Mouse (Mus musculus) embryonic facial prominence, embryonic 12.5 days (tissue): Measurements from ENCODE around the gene Six6. TPM values are rescaled to one million over a fixed set of nuclear protein-coding genes. Genes with fewer than 3 reads are reported as not detected.

Experiments
- ATAC-seq: fragments of 200-750 bp; cut with Nextera tagmentation; 2 replicates; pipeline ENCODE4 v1.8.0; 2017; ENCODE audit not compliant: insufficient number of reproducible peaks, insufficient read depth, low FRiP score, low TSS enrichment
- H3K27ac ChIP-seq: fragments of 300-500 bp; sonication (generic); 2 replicates; pipeline ENCODE4 v1.5.1; 2016; ENCODE audit warnings: mild to moderate bottlenecking
- H3K27me3 ChIP-seq: fragments of 300-500 bp; sonication (generic); 2 replicates; pipeline ENCODE4 v1.6.1; 2016; ENCODE audit warnings: mild to moderate bottlenecking, moderate library complexity
- H3K36me3 ChIP-seq: fragments of 300-500 bp; sonication (generic); 2 replicates; pipeline ENCODE4 v1.6.1; 2016; ENCODE audit warnings: mild to moderate bottlenecking
- H3K4me1 ChIP-seq: fragments of 300-500 bp; sonication (generic); 2 replicates; pipeline ENCODE4 v1.6.1; 2016
- H3K4me2 ChIP-seq: fragments of 300-500 bp; sonication (generic); replicated peaks from 2 replicates; pipeline ENCODE4 v1.6.1; 2016; ENCODE audit warnings: mild to moderate bottlenecking, moderate library complexity
- H3K4me3 ChIP-seq: fragments of 300-500 bp; sonication (generic); 2 replicates; pipeline ENCODE4 v1.5.1; 2016; ENCODE audit warnings: mild to moderate bottlenecking
- H3K9ac ChIP-seq: fragments of 300-500 bp; sonication (generic); 2 replicates; pipeline ENCODE4 v1.6.1; 2016; ENCODE audit warnings: mild to moderate bottlenecking, moderate library complexity
- H3K9me3 ChIP-seq: fragments of 300-500 bp; sonication (generic); 2 replicates; pipeline ENCODE4 v1.6.1; 2016; ENCODE audit warnings: mild to moderate bottlenecking, moderate library complexity
- WGBS: fragments of 180-500 bp; shearing (Covaris S2); methylation state at CpG from one replicate; pipeline ENCODE4 v1.1.7; 2016; 5-methylcytosine and 5-hydroxymethylcytosine counted together
- polyA plus RNA-seq: library from polyadenylated mRNA; unstranded; fragments of >200 nt; fragmentation: Nextera tagmentation; extraction: Ambion mirVana; gene quantifications from 2 replicates; pipeline ENCODE4 v1.2.1, GENCODE M21; 2016

Gene Six6
- polyA plus RNA-seq, 1 experiment from 2014 or later = 8.3 TPM

- ATAC-seq = no peak
Measured at GRCm38 (mm10) chr12:72943574-72944110, 4.0 kb downstream of the Six6 start.

DNA sequence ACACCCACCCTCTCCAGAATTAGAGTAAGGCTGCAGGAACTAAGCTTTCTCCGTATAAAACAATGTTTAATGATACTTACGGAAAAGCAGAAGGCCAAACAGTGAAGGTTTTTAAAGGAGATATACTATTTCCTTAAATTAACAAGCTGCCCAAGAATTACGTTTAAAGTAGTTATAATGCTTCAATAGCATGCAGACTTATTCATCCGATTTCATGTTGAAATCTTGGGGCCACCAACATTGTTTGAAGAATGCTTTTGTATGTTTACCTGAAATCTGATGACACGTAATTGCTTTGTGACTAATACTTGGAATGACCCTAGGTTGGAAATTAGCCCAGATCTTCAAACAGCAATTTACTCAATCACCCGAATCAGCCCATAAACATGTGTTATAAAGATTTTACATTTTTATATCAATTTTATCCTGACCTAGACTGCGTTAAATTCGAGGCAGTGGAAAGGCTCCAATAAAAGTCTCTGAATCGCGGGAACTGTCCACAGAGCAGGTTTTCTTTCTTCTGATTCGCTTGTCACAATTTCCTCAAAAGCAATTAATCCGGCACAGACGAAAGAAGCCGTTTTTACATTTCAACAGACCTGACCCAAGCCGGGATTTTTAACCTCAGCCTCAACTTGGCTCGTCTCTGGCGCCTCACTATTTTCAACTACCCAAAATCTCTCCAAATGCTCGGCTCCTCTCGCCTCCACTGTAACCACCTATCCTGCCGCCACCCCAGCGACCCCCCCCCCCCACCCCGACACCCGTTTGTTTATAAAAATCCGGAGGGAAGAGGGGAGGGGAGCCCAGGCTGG, 4.9 kb downstream of the Six6 start:
- H3K27ac ChIP-seq = no peak overlapping the region
- peak overlapping the region; percentile 77 for H3K4me2 ChIP-seq
- 1% methylated on average over 24 of the region's 24 CpGs for WGBS
- ATAC-seq = no peak
- H3K4me3 ChIP-seq = peak overlapping the region; percentile 45
- H3K36me3 ChIP-seq = no peaks in the 10 kb centered on the region
- H3K9me3 ChIP-seq = no peaks in the 10 kb centered on the region
- peaks cover 82% of the 10 kb centered on the region for H3K27me3 ChIP-seq
- no peak overlapping the region for H3K9ac ChIP-seq
- peaks cover 19% of the 10 kb centered on the region for H3K4me1 ChIP-seq

More at GRCm38 (mm10) chr12:72943574-72944110, 4.0 kb downstream of the Six6 start:
- H3K4me3 ChIP-seq = 0 out of 2 replicates have a peak overlapping the region, but pooled peaks have one; percentile 0
- H3K36me3 ChIP-seq = no peaks in the 10 kb centered on the region
- no peak overlapping the region for H3K4me2 ChIP-seq
- H3K27ac ChIP-seq = no peak overlapping the region
- 5% methylated on average over 2 of the region's 2 CpGs for WGBS
- H3K27me3 ChIP-seq = peaks cover 90% of the 10 kb centered on the region
- no peaks in the 10 kb centered on the region for H3K9me3 ChIP-seq
- peaks cover 24% of the 10 kb centered on the region for H3K4me1 ChIP-seq
- H3K9ac ChIP-seq = no peak overlapping the region

DNA sequence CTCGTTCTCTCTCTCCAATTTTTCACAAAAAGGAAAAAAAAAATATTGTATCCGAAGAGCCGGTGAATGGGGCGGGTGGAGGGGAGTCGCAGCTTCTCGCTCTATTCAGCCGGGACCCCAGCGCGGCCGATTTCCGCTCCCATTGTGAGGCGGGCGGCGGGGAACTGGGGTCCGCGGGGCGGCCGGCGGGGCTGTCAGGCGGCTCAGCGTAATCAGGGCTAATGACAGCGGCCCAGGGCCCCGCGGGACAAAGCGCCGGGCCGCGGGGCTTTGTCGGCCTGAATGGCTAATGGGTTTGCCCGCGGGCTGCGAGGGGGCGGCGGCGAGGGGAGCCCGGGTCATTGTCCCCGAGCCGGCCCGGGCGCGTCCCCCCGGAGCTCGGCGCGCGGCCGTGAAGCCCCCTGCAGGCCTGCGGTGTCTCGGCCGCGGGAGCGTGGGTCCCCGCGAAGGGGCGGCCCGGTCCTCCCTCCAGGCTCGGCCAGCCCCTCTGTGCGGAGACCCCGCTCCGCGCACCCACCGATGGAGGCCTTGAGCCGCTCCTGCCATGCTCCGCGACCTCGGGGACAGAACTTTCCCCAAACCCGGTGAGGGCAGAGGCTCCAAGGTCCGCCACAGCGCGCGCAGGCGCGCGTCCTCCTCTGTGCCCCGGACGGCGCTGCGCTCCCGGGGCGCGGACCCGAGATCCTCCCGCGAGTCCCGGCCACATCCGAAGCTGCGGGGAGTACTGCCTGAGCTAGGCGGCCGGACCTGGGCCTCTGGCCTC, 5.8 kb downstream of the Six6 start:
- peak overlapping the region; percentile 39 for H3K9ac ChIP-seq
- 0 out of 2 replicates have a peak overlapping the region, but pooled peaks have one; percentile 50 for H3K27ac ChIP-seq
- H3K27me3 ChIP-seq = peaks cover 73% of the 10 kb centered on the region
- peak overlapping the region; percentile 77 for H3K4me2 ChIP-seq
- peak; percentile 60; the same call in 1 of the 2 replicates for ATAC-seq
- peak overlapping the region; percentile 45 for H3K4me3 ChIP-seq
- WGBS = under 1% methylated on average over 89 of the region's 89 CpGs
- peaks cover 10% of the 10 kb centered on the region; the same call in 1 of the 2 replicates for H3K4me1 ChIP-seq
- H3K9me3 ChIP-seq = no peaks in the 10 kb centered on the region
- H3K36me3 ChIP-seq = no peaks in the 10 kb centered on the region

GRCm38 (mm10) chr12:72946064-72946395, 6.3 kb downstream of the Six6 start:
- H3K9me3 ChIP-seq = no peaks in the 10 kb centered on the region
- peaks cover 10% of the 10 kb centered on the region; the same call in 1 of the 2 replicates for H3K4me1 ChIP-seq
- H3K36me3 ChIP-seq = no peaks in the 10 kb centered on the region
- 4% methylated on average over 8 of the region's 8 CpGs for WGBS
- peak overlapping the region; percentile 45 for H3K4me3 ChIP-seq
- H3K4me2 ChIP-seq = peak overlapping the region; percentile 77
- peak overlapping the region; percentile 39 for H3K9ac ChIP-seq
- peaks cover 68% of the 10 kb centered on the region for H3K27me3 ChIP-seq
- ATAC-seq = no peak
- 0 out of 2 replicates have a peak overlapping the region, but pooled peaks have one; percentile 50 for H3K27ac ChIP-seq

DNA sequence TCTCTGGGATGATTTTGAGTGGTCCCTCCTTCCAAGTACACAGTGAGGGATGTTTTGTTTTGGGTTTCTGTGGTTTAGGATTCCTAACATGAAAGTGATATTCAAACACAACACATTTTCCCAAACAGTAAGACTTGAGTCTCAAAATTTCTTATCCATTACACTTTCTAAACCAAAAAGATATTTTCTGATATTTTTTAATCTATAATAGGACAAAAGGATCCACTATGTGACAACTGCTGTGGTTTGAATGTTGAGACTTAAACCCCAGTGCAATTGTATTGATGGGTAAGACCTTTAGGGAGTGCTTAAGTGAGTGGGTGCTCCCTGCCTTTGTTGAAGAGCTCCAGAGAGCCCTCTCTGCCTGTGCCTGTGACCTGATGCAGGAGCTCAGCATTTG, 7.1 kb downstream of the Six6 start:
- Histone ChIP-seq H3K9me3 (no peaks in the 10 kb centered on the region), H3K4me3 (no peak overlapping the region), H3K9ac (no peak overlapping the region), H3K4me2 (no peak overlapping the region), H3K27ac (no peak overlapping the region), H3K4me1 (peaks cover 10% of the 10 kb centered on the region; the same call in 1 of the 2 replicates), H3K27me3 (peaks cover 60% of the 10 kb centered on the region), H3K36me3 (no peaks in the 10 kb centered on the region)
- ATAC-seq = no peak

- Histone ChIP-seq H3K9me3 (no peaks in the 10 kb centered on the region), H3K27me3 (peaks cover 55% of the 10 kb centered on the region), H3K4me2 (no peak overlapping the region), H3K27ac (no peak overlapping the region), H3K9ac (no peak overlapping the region), H3K36me3 (no peaks in the 10 kb centered on the region), H3K4me1 (peaks cover 10% of the 10 kb centered on the region; the same call in 1 of the 2 replicates), H3K4me3 (no peak overlapping the region)
- no peak for ATAC-seq
- 9% methylated on average over 2 of the region's 2 CpGs for WGBS
Measured at GRCm38 (mm10) chr12:72947335-72947734, 7.6 kb downstream of the Six6 start.

GRCm38 (mm10) chr12:72953089-72953488, 13.4 kb downstream of the Six6 start:
- no peak overlapping the region for H3K9ac ChIP-seq
- no peak for ATAC-seq
- H3K27ac ChIP-seq = no peak overlapping the region
- H3K36me3 ChIP-seq = no peaks in the 10 kb centered on the region
- no peak overlapping the region for H3K4me2 ChIP-seq
- WGBS = 86% methylated on average over 5 of the region's 5 CpGs
- H3K9me3 ChIP-seq = no peaks in the 10 kb centered on the region
- H3K4me1 ChIP-seq = no peaks in the 10 kb centered on the region
- H3K4me3 ChIP-seq = no peak overlapping the region
- 0 out of 2 replicates have a peak, but pooled peaks cover 3% of the 10 kb centered on the region for H3K27me3 ChIP-seq

- Histone ChIP-seq H3K27ac (no peak overlapping the region), H3K4me1 (no peaks in the 10 kb centered on the region), H3K9ac (no peak overlapping the region), H3K4me2 (no peak overlapping the region), H3K4me3 (no peak overlapping the region), H3K9me3 (no peaks in the 10 kb centered on the region), H3K27me3 (no peaks in the 10 kb centered on the region), H3K36me3 (no peaks in the 10 kb centered on the region)
- WGBS = 82% methylated on average over 5 of the region's 5 CpGs
- ATAC-seq = no peak
Measured at GRCm38 (mm10) chr12:72953858-72954257, 14.2 kb downstream of the Six6 start.

DNA sequence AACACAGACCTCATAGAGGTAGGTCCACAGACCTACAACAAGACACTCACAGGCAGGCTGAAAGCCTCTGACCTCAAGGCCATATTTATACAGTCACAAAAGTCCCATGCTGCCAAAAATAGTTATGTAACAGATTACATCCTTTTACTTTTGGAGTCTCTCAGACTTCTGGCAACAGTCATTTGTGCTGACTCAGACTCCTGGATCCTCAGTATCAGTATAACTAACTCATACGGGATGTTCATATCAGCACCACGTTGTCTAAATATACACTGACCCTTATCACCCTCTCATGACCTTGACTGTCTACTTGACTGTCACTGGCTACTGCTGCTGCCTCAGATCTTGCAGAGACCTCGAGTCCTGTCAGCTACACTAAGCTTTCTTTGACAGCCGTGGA, 15.2 kb downstream of the Six6 start:
- no peak for ATAC-seq
- H3K27ac ChIP-seq = no peak overlapping the region
- no peaks in the 10 kb centered on the region for H3K27me3 ChIP-seq
- no peak overlapping the region for H3K4me3 ChIP-seq
- no peak overlapping the region for H3K4me2 ChIP-seq
- no peaks in the 10 kb centered on the region for H3K4me1 ChIP-seq
- no peaks in the 10 kb centered on the region for H3K9me3 ChIP-seq
- WGBS = 64% methylated on average over 4 of the region's 4 CpGs
- no peaks in the 10 kb centered on the region for H3K36me3 ChIP-seq
- no peak overlapping the region for H3K9ac ChIP-seq

- H3K9me3 ChIP-seq = no peaks in the 10 kb centered on the region
- no peak for ATAC-seq
- no peaks in the 10 kb centered on the region for H3K27me3 ChIP-seq
Measured at GRCm38 (mm10) chr12:72957829-72958424, 18.2 kb downstream of the Six6 start.

GRCm38 (mm10) chr12:72958446-72958845, 18.8 kb downstream of the Six6 start:
- no peaks in the 10 kb centered on the region for H3K27me3 ChIP-seq
- no peak for ATAC-seq
- no peaks in the 10 kb centered on the region for H3K36me3 ChIP-seq
- 96% methylated on average over 3 of the region's 3 CpGs for WGBS
- no peak overlapping the region for H3K27ac ChIP-seq
- no peak overlapping the region for H3K9ac ChIP-seq
- H3K4me3 ChIP-seq = no peak overlapping the region
- no peaks in the 10 kb centered on the region for H3K4me1 ChIP-seq
- H3K9me3 ChIP-seq = no peaks in the 10 kb centered on the region
- H3K4me2 ChIP-seq = no peak overlapping the region

More at GRCm38 (mm10) chr12:72957829-72958424, 18.2 kb downstream of the Six6 start:
- H3K9ac ChIP-seq = no peak overlapping the region
- no peak overlapping the region for H3K27ac ChIP-seq
- H3K4me3 ChIP-seq = no peak overlapping the region
- no peaks in the 10 kb centered on the region for H3K4me1 ChIP-seq
- H3K36me3 ChIP-seq = no peaks in the 10 kb centered on the region
- WGBS = 59% methylated on average over 6 of the region's 6 CpGs
- no peak overlapping the region for H3K4me2 ChIP-seq
